Mouse (Mus musculus) thymus, adult 2 months (tissue): ENCODE results near the gene Mcur1.

ENCODE experiments used
- CTCF ChIP-seq: fragments of 200-500 bp; IDR thresholded peaks from 2 replicates; pipeline ENCODE4 v1.5.1; 2012; ENCODE audit warnings: mild to moderate bottlenecking, control low read depth, low read length, moderate library complexity, borderline replicate concordance; ENCODE audit not compliant: control insufficient read depth, poor library complexity, insufficient read depth; ENCODE audit errors: extremely low read depth
- POLR2A ChIP-seq: fragments of 200-500 bp; IDR thresholded peaks from 2 replicates; pipeline ENCODE4 v1.6.1; 2012; ENCODE audit warnings: mild to moderate bottlenecking, low read length, control low read depth, moderate library complexity; ENCODE audit not compliant: control insufficient read depth, poor library complexity, insufficient read depth; ENCODE audit errors: extremely low read depth

- TF ChIP-seq POLR2A = no peak
- TF ChIP-seq CTCF = no peak
Measured at GRCm38 (mm10) chr13:43603042-43603441, 43.1 kb upstream of the Mcur1 start.
